Mouse (Mus musculus) R1 (cell line): ENCODE measurements at regions not wholly inside any gene's neighbourhood (a gene's known extent, or its start where the extent isn't known, plus 50 kb on each side); places are given as distances from the start of the nearest gene placed in this dataset.

ENCODE experiments used
- DNase-seq: peaks from one replicate; pipeline ENCODE4 v3.0.0-alpha.2; 2018; ENCODE audit warnings: low read depth, low spot score

DNA sequence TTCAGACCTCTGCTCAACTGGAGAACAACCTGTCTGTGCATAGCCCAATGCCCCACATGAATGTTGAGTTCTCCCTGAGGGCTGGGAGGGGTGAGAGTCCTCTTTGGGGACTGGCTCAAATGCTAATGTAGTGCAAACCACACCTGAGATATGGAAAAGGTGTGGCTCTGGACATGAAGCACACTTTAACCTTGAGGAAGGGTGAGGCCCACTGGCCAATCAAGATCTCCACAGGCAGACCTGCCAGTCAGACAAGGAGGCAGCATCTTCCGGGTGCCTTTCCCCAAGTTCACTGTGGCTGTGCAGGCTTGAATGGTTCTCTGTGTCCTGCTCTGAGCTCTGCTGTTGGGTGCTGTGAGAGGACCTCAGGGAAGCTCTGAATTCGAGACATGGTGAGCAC is 551.8 kb downstream of the 5730507C01Rik start:
- peak; percentile 76 for DNase-seq
